Mouse (Mus musculus) midbrain, embryonic 12.5 days (tissue): Measurements from ENCODE around the gene Rap2a. TPM values are rescaled to one million over a fixed set of nuclear protein-coding genes. Genes with fewer than 3 reads are reported as not detected.

Experiments
- polyA plus RNA-seq: library from polyadenylated mRNA; unstranded; fragments of >200 nt; fragmentation: Nextera tagmentation; extraction: Ambion mirVana; gene quantifications from 2 replicates; pipeline ENCODE4 v1.2.1, GENCODE M21; 2016

Rap2a gene
- polyA plus RNA-seq, 1 experiment from 2014 or later: 21.0 TPM

Other genes starting within 250 kb of the Rap2a start
- gene Mbnl2, start 202.8 kb upstream of the Rap2a start, polyA plus RNA-seq: 30.6 and 39.8 TPM in 2 replicates